Mouse (Mus musculus): ENCODE results near the gene Onecut1. TPM values are rescaled to one million over a fixed set of nuclear protein-coding genes. Genes with fewer than 3 reads are reported as not detected.

Gene Onecut1
- total and polyA plus RNA-seq, 2 experiments, result 1.9 to 32.1 TPM

DNA sequence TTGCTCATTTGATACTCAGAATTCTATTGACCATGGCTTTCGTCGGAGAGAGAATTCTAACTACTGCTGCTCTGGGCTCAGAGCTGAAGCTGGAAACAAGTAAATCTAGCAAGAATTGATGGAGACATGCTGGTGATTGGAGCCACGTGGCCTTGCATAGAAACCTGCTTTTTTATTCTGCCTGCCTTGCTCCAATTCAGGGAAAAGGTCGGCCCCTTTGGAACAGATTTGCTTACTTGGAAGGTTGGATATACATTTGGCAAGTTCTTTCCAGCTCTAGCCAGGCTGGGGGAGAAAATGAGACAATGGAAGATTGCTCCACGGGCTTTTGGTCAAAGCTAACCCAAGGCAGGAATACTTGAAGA, 11.0 kb upstream of the Onecut1 start:
- H3K27me3 ChIP-seq (ENCODE audit: control insufficient read depth, insufficient read depth, low read length), result no peaks in the 10 kb centered on the region
- TF ChIP-seq POLR2A (IDR thresholded peaks at IDR 0.05; ENCODE audit: extremely low read depth, insufficient read depth, low read length) (no peak), CTCF (IDR thresholded peaks at IDR 0.05; ENCODE audit: low read depth, low read length) (no peak)
- no peak overlapping the region for H3K4me3 ChIP-seq (ENCODE audit: insufficient read depth, low read depth, low read length)
- peaks cover 4% of the 10 kb centered on the region; the same call in 1 of the 2 replicates for H3K4me1 ChIP-seq (ENCODE audit: control insufficient read depth, insufficient read depth, low read length)
- H3K27ac ChIP-seq (replicated peaks; ENCODE audit: insufficient read depth, low read depth, low read length), result no peak overlapping the region
- 11% methylated on average over 5 of the region's 5 CpGs for WGBS
- no peaks in the 10 kb centered on the region; the same call in 1 of the 2 replicates for H3K79me2 ChIP-seq (ENCODE audit: control insufficient read depth, insufficient read depth, low read length)
- no peak overlapping the region for H3K9ac ChIP-seq (ENCODE audit: low read depth, low read length)
- no peak for DNase-seq (ENCODE audit: extremely low read depth, low read depth, low spot score)
- H3K36me3 ChIP-seq (ENCODE audit: control insufficient read depth, insufficient read depth, low read length), result peaks cover 2% of the 10 kb centered on the region; the same call in 1 of the 2 replicates

- TF ChIP-seq CTCF (IDR thresholded peaks at IDR 0.05; ENCODE audit: low read depth, low read length) (no peak), POLR2A (IDR thresholded peaks at IDR 0.05; ENCODE audit: extremely low read depth, insufficient read depth, low read length) (no peak)
- no peaks in the 10 kb centered on the region; the same call in 1 of the 2 replicates for H3K79me2 ChIP-seq (ENCODE audit: control insufficient read depth, insufficient read depth, low read length)
- 63% methylated on average over 5 of the region's 5 CpGs for WGBS
- H3K27ac ChIP-seq (replicated peaks; ENCODE audit: insufficient read depth, low read depth, low read length), result no peak overlapping the region
- no peaks in the 10 kb centered on the region for H3K27me3 ChIP-seq (ENCODE audit: control insufficient read depth, insufficient read depth, low read length)
- no peak overlapping the region for H3K4me3 ChIP-seq (ENCODE audit: insufficient read depth, low read depth, low read length)
- H3K36me3 ChIP-seq (ENCODE audit: control insufficient read depth, insufficient read depth, low read length), result peaks cover 2% of the 10 kb centered on the region; the same call in 1 of the 2 replicates
- H3K4me1 ChIP-seq (ENCODE audit: control insufficient read depth, insufficient read depth, low read length), result peaks cover 4% of the 10 kb centered on the region; the same call in 1 of the 2 replicates
- DNase-seq (ENCODE audit: extremely low read depth, low read depth, low spot score), result no peak
- H3K9ac ChIP-seq (ENCODE audit: low read depth, low read length), result no peak overlapping the region
Observed at GRCm38 (mm10) chr9:74851601-74852000, 10.1 kb upstream of the Onecut1 start.

- H3K36me3 ChIP-seq (ENCODE audit: control insufficient read depth, insufficient read depth, low read length), result peaks cover 2% of the 10 kb centered on the region; the same call in 1 of the 2 replicates
- DNase-seq (ENCODE audit: extremely low read depth, low read depth, low spot score), result no peak
- H3K79me2 ChIP-seq (ENCODE audit: control insufficient read depth, insufficient read depth, low read length), result no peaks in the 10 kb centered on the region; the same call in 1 of the 2 replicates
- H3K27ac ChIP-seq (replicated peaks; ENCODE audit: insufficient read depth, low read depth, low read length), result no peak overlapping the region
- H3K4me1 ChIP-seq (ENCODE audit: control insufficient read depth, insufficient read depth, low read length), result peaks cover 4% of the 10 kb centered on the region; the same call in 1 of the 2 replicates
- H3K27me3 ChIP-seq (ENCODE audit: control insufficient read depth, insufficient read depth, low read length), result no peaks in the 10 kb centered on the region
- no peak overlapping the region for H3K4me3 ChIP-seq (ENCODE audit: insufficient read depth, low read depth, low read length)
- no peak overlapping the region for H3K9ac ChIP-seq (ENCODE audit: low read depth, low read length)
- WGBS, result 48% methylated on average over 4 of the region's 4 CpGs
- TF ChIP-seq CTCF (IDR thresholded peaks at IDR 0.05; ENCODE audit: low read depth, low read length) (no peak), POLR2A (IDR thresholded peaks at IDR 0.05; ENCODE audit: extremely low read depth, insufficient read depth, low read length) (no peak)
Observed at GRCm38 (mm10) chr9:74852361-74852760, 9.4 kb upstream of the Onecut1 start.

DNA sequence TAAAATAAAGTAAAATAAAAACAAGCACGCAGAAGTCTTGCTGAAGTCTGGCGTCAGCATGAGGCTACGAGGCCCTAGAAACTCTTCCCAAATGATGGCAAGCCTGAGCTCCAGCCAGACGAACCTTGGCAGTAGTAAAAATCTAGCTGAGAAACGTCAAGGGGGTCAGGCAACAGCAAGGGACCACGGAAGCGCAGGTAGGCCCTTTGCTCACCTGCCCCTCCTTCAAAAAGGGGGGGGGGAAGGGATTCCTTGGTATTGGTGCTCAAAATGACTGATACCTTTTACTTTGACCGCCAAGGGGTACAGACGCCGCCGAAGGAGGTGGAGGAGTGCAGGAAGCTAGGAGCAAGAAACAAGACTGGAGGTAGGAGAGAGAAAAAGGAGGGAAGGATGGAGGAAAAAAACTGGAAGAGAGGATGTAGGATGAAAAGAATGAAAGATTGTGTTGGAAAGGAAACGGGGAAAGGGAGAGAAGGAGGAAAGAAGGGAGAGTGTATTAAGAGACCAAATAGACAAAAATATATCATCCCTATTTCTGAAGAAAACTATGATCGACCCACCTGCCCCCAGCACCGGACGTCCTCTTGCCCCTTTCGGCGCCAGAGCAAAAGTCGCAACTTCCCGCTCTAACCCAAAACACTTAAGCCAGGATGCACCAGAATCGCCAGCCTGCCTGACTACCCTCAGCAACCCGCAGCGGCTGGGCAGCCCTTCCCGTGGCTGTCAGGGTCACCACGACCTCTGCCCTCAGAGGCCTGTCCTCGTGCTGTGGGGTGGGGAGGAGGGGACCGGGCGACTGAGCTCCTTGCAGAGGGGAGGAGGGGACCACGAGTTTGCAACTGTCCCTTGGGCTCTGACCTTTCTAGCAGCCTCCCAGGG, 8.3 kb upstream of the Onecut1 start:
- no peaks in the 10 kb centered on the region; the same call in 1 of the 2 replicates for H3K79me2 ChIP-seq (ENCODE audit: control insufficient read depth, insufficient read depth, low read length)
- H3K4me1 ChIP-seq (ENCODE audit: control insufficient read depth, insufficient read depth, low read length), result peaks cover 4% of the 10 kb centered on the region; the same call in 1 of the 2 replicates
- DNase-seq (ENCODE audit: extremely low read depth, low read depth, low spot score), result no peak
- no peaks in the 10 kb centered on the region for H3K27me3 ChIP-seq (ENCODE audit: control insufficient read depth, insufficient read depth, low read length)
- H3K27ac ChIP-seq (replicated peaks; ENCODE audit: insufficient read depth, low read depth, low read length), result no peak overlapping the region
- WGBS, result 53% methylated on average over 28 of the region's 28 CpGs
- TF ChIP-seq POLR2A (IDR thresholded peaks at IDR 0.05; ENCODE audit: extremely low read depth, insufficient read depth, low read length) (no peak), CTCF (IDR thresholded peaks at IDR 0.05; ENCODE audit: low read depth, low read length) (no peak)
- H3K9ac ChIP-seq (ENCODE audit: low read depth, low read length), result no peak overlapping the region
- peaks cover 2% of the 10 kb centered on the region; the same call in 1 of the 2 replicates for H3K36me3 ChIP-seq (ENCODE audit: control insufficient read depth, insufficient read depth, low read length)
- no peak overlapping the region for H3K4me3 ChIP-seq (ENCODE audit: insufficient read depth, low read depth, low read length)

- H3K4me3 ChIP-seq (ENCODE audit: insufficient read depth, low read depth, low read length), result no peak overlapping the region
- 53% methylated on average over 25 of the region's 25 CpGs for WGBS
- peaks cover 4% of the 10 kb centered on the region; the same call in 1 of the 2 replicates for H3K4me1 ChIP-seq (ENCODE audit: control insufficient read depth, insufficient read depth, low read length)
- no peaks in the 10 kb centered on the region; the same call in 1 of the 2 replicates for H3K79me2 ChIP-seq (ENCODE audit: control insufficient read depth, insufficient read depth, low read length)
- TF ChIP-seq CTCF (IDR thresholded peaks at IDR 0.05; ENCODE audit: low read depth, low read length), result no peak
- no peak for TF ChIP-seq POLR2A (IDR thresholded peaks at IDR 0.05; ENCODE audit: extremely low read depth, insufficient read depth, low read length)
- H3K9ac ChIP-seq (ENCODE audit: low read depth, low read length), result no peak overlapping the region
- no peak overlapping the region for H3K27ac ChIP-seq (replicated peaks; ENCODE audit: insufficient read depth, low read depth, low read length)
- no peak for DNase-seq (ENCODE audit: extremely low read depth, low read depth, low spot score)
- peaks cover 2% of the 10 kb centered on the region; the same call in 1 of the 2 replicates for H3K36me3 ChIP-seq (ENCODE audit: control insufficient read depth, insufficient read depth, low read length)
- no peaks in the 10 kb centered on the region for H3K27me3 ChIP-seq (ENCODE audit: control insufficient read depth, insufficient read depth, low read length)
Observed at GRCm38 (mm10) chr9:74854073-74854591, 7.6 kb upstream of the Onecut1 start.

All from liver, adult 2 months (tissue).